8 mouse cellular contexts compared by ENCODE assay signal in the genomic region with DNA sequence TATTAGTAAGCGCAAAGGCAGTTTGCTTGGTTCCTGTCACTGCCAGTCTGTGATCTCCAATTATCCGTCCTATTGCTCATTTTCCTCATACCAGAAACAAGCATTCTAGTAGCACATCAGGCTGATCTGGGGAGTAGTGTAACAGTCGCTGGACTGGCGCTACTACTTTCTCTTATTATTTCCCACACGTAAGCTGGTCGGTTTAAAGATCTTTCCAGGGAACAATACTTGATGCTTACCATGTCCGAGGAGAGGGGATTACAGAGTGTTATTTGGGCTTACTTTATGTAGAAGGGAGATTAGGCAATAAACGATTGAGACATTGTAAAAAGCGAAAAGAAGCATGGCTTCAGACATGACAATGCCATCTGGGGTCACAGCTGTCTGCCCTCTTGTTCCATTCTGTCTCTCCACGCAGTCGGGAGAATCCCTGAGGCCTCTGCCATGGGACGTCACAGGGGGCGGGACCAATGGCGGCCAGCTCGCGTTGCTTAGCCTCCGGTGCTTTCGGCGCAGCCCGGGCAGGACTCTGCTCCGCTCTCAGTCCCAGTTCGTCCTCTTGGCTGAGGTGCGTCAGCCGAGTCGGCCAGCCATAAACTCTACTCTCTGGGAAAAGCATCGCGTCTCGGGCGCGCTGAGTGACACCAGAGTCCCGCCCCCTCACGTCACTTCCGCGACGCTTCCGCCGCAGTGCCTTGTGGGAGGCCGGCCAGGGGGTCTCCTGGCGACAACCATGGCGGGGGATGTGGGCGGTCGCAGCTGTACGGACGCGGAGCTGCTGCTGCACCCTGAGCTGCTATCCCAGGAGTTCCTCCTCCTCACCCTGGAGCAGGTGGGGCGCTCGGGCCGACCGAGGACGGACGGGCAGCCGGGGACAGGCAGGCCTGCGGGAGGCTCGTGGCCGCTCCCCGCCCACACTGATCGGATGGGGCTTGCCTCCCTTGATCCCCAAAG. TPM values are rescaled to one million over a fixed set of nuclear protein-coding genes. Genes with fewer than 3 reads are reported as not detected.
DNase-seq lines count a peak whose midpoint lies in the region; ATAC-seq lines count a peak whose summit lies in the region.

A gene (minus strand): TSS at position 607 of the 954 bp plus-strand sequence.
A gene (plus strand): TSS at position 680 of the 954 bp plus-strand sequence.

- DNase-seq in CD4-positive, CD25-positive, alpha-beta regulatory T cell, adult 2 months (ENCODE audit: low read depth, low spot score): peak; percentile 95
- DNase-seq in fat pad, adult 2 months (ENCODE audit: extremely low read depth, low read depth, low spot score): peak; percentile 43
- DNase-seq in kidney, postnatal 10 days: peak; percentile 96
- DNase-seq in liver, embryonic 13.5 days: peak; percentile 84
- peak; percentile 97 for DNase-seq in neural tube, embryonic 10.5 days (ENCODE audit: extremely low spot score, low spot score)

- H3K27ac ChIP-seq in brown adipose tissue, adult 24 weeks (replicated peaks; ENCODE audit: low read depth, low read length): peak within 1 kb of the TSS; percentile 93
- H3K27ac ChIP-seq in heart, embryonic 13.5 days (replicated peaks): peak within 1 kb of the TSS; percentile 99
- peak within 1 kb of the TSS; percentile 96 for H3K27ac ChIP-seq in liver, embryonic 13.5 days
- peak within 1 kb of the TSS; percentile 99 for H3K27ac ChIP-seq in stomach, embryonic 16.5 days (ENCODE audit: low read length)

- peak within 1 kb of the TSS; percentile 69 for H3K4me3 ChIP-seq in brown adipose tissue, adult 24 weeks (ENCODE audit: insufficient read depth, low read depth, low read length)
- peak within 1 kb of the TSS; percentile 98 for H3K4me3 ChIP-seq in heart, embryonic 13.5 days
- H3K4me3 ChIP-seq in liver, embryonic 13.5 days (replicated peaks): peak within 1 kb of the TSS; percentile 77
- peak within 1 kb of the TSS; percentile 93 for H3K4me3 ChIP-seq in stomach, embryonic 16.5 days (replicated peaks; ENCODE audit: low read length)

- no peaks in the 10 kb centered on the region for H3K27me3 ChIP-seq in heart, embryonic 13.5 days (replicated peaks)
- no peaks in the 10 kb centered on the region for H3K27me3 ChIP-seq in liver, embryonic 13.5 days
- H3K27me3 ChIP-seq in stomach, embryonic 16.5 days (ENCODE audit: control insufficient read depth, insufficient read depth, low read length): no peaks in the 10 kb centered on the region

- under 1% methylated on average over 54 of the region's 57 CpGs for WGBS in heart, embryonic 13.5 days
- under 1% methylated on average over 56 of the region's 57 CpGs for WGBS in liver, embryonic 13.5 days (ENCODE audit: insufficient replicate concordance)
- 1% methylated on average over 57 of the region's 57 CpGs for WGBS in stomach, embryonic 16.5 days

- H3K4me2 ChIP-seq in heart, embryonic 13.5 days: peak within 1 kb of the TSS; percentile 83
- H3K4me2 ChIP-seq in liver, embryonic 13.5 days: peak within 1 kb of the TSS; percentile 79
- peak within 1 kb of the TSS; percentile 90 for H3K4me2 ChIP-seq in stomach, embryonic 16.5 days (ENCODE audit: low read depth, low read length)

- H3K9ac ChIP-seq in heart, embryonic 13.5 days: peak within 1 kb of the TSS; percentile 97
- H3K9ac ChIP-seq in liver, embryonic 13.5 days: peak within 1 kb of the TSS; percentile 86
- peak within 1 kb of the TSS; percentile 93 for H3K9ac ChIP-seq in stomach, embryonic 16.5 days (ENCODE audit: low read length)

- no peaks in the 10 kb centered on the region for H3K4me1 ChIP-seq in brown adipose tissue, adult 24 weeks (ENCODE audit: control insufficient read depth, insufficient read depth, insufficient read length, low read length)
- peaks cover 18% of the 10 kb centered on the region for H3K4me1 ChIP-seq in heart, embryonic 13.5 days
- H3K4me1 ChIP-seq in liver, embryonic 13.5 days (replicated peaks): peaks cover 17% of the 10 kb centered on the region
- peaks cover 4% of the 10 kb centered on the region for H3K4me1 ChIP-seq in stomach, embryonic 16.5 days (ENCODE audit: control insufficient read depth, insufficient read depth, low read length)

- peaks cover 37% of the 10 kb centered on the region for H3K36me3 ChIP-seq in heart, embryonic 13.5 days
- H3K36me3 ChIP-seq in liver, embryonic 13.5 days: peaks cover 12% of the 10 kb centered on the region; the same call in 1 of the 2 replicates
- H3K36me3 ChIP-seq in stomach, embryonic 16.5 days (ENCODE audit: control insufficient read depth, insufficient read depth, low read length): no peaks in the 10 kb centered on the region

- peak; percentile 90 for ATAC-seq in heart, embryonic 13.5 days (ENCODE audit: extremely low read depth, insufficient number of reproducible peaks, low FRiP score, low TSS enrichment)
- ATAC-seq in liver, embryonic 13.5 days (ENCODE audit: low read depth): peak; percentile 92
- peak; percentile 95 for ATAC-seq in stomach, embryonic 16.5 days (ENCODE audit: insufficient read depth, low FRiP score)

- H3K9me3 ChIP-seq in heart, embryonic 13.5 days: no peaks in the 10 kb centered on the region
- no peaks in the 10 kb centered on the region for H3K9me3 ChIP-seq in liver, embryonic 13.5 days (replicated peaks)
- no peaks in the 10 kb centered on the region for H3K9me3 ChIP-seq in stomach, embryonic 16.5 days (replicated peaks; ENCODE audit: control insufficient read depth, low read length)

RNA-seq across cellular contexts. Expression of the first gene that starts in this region (rescaled TPM):
- 10.9 and 13.0 TPM in 2 replicates for polyA plus RNA-seq in brown adipose tissue, adult 24 weeks (2012; ENCODE audit: insufficient read depth, insufficient read length, missing spikeins)
- polyA plus RNA-seq in heart, embryonic 13.5 days (2015; fragmentation: Nextera tagmentation; extraction: Ambion mirVana): 6.2 and 7.0 TPM in 2 replicates
- 4.0 and 4.3 TPM in 2 replicates for polyA plus RNA-seq in liver, embryonic 13.5 days (2015; fragmentation: Nextera tagmentation; extraction: Ambion mirVana)
- 9.5 and 10.2 TPM in 2 replicates for polyA plus RNA-seq in stomach, embryonic 16.5 days (2015; fragmentation: Nextera tagmentation; extraction: Ambion mirVana)

RNA-seq across cellular contexts. Expression of the second gene that starts in this region (rescaled TPM):
- polyA plus RNA-seq in brown adipose tissue, adult 24 weeks (2012; ENCODE audit: insufficient read depth, insufficient read length, missing spikeins): 10.5 and 12.2 TPM in 2 replicates
- 20.4 and 21.7 TPM in 2 replicates for polyA plus RNA-seq in heart, embryonic 13.5 days (2015; fragmentation: Nextera tagmentation; extraction: Ambion mirVana)
- polyA plus RNA-seq in liver, embryonic 13.5 days (2015; fragmentation: Nextera tagmentation; extraction: Ambion mirVana): 9.4 and 11.8 TPM in 2 replicates
- 28.9 and 29.1 TPM in 2 replicates for polyA plus RNA-seq in stomach, embryonic 16.5 days (2015; fragmentation: Nextera tagmentation; extraction: Ambion mirVana)

Comparison
In these comparisons a context has a peak if more than half of its experiments do, and no peak if none do; other contexts are left out.
1. Peak in every context shown above with its lines: DNase-seq, ATAC-seq, H3K4me3 ChIP-seq and H3K27ac ChIP-seq.
2. DNase-seq: peak in every context shown above with its lines; median percentile 97 in neural tube, embryonic 10.5 days; 96 in kidney, postnatal 10 days; 95 in CD4-positive, CD25-positive, alpha-beta regulatory T cell, adult 2 months; 84 in liver, embryonic 13.5 days; 43 in fat pad, adult 2 months.